ENCODE assay signal across 7 mouse cellular contexts in genomic region chr4:129032133-129032962, GRCm38 (mm10). TPM values are rescaled to one million over a fixed set of nuclear protein-coding genes. Genes with fewer than 3 reads are reported as not detected.
DNase-seq lines count a peak whose midpoint lies in the region.

No protein-coding gene starts in this region.

- DNase-seq in 3134 (ENCODE audit: extremely low read depth, insufficient read length, low spot score) (peak; percentile 78), 3T3-L1 (ENCODE audit: low read depth, low spot score) (peak; percentile 75)
- peak; percentile 72 for DNase-seq in fibroblast of lung, adult 2 months (ENCODE audit: low read depth)
- DNase-seq in monocyte, adult 2 months (ENCODE audit: low read depth in 1 of 2, low spot score in 2 of 2) = peak; percentile 55 to 71
- DNase-seq in urinary bladder, postnatal 25 days (ENCODE audit: low spot score) = no peak
- no peak for DNase-seq in layer of hippocampus, adult 8-10 months (ENCODE audit: low spot score in 2 of 2)
- no peak for DNase-seq in urinary bladder, postnatal 10 days (ENCODE audit: low spot score)

RNA-seq across cellular contexts. Expression of gene Rnf19b, which starts 25.7 kb away (rescaled TPM):
- 10 to 100 TPM; 38.6 to 49.5 (median 41.8) TPM for total RNA-seq in layer of hippocampus, adult 8-10 months (2022)

RNA-seq across cellular contexts. Expression of gene Ak2, which starts 40.6 kb away (rescaled TPM):
- 10 to 100 TPM; 26.3 to 32.0 (median 27.8) TPM for total RNA-seq in layer of hippocampus, adult 8-10 months (2022)

Comparison
In these comparisons a context has a peak if more than half of its experiments do, and no peak if none do; other contexts are left out.
1. DNase-seq: peak in 3134 (single experiment), 3T3-L1 (single experiment), fibroblast of lung, adult 2 months (single experiment) and monocyte, adult 2 months (2 of 2); none in urinary bladder, postnatal 25 days (single experiment), layer of hippocampus, adult 8-10 months (0 of 2) and urinary bladder, postnatal 10 days (single experiment).